Mouse (Mus musculus): ENCODE results near the gene Tgm3.

The Tgm3 gene

DNA sequence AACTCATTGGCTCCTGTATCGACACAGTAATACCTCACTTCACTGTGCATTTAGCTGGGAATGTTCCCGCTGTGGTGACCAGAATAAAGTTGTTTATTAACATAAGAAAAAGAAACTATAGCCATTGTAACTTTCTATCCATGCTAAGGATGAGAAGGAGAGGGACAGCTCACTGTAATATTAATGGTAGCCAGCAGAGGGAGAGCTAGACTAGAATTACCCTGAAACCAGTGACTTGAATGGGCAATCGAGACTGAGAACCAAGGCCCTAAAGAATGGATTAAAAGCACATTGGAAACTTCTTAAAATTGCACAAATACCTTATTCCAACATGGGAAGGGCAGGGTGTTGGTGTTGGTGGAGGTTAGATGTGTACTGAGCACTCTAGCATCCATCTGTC is 56.1 kb downstream of the Tgm3 start:
- no peak for DNase-seq (ENCODE audit: low read depth, low spot score)

DNA sequence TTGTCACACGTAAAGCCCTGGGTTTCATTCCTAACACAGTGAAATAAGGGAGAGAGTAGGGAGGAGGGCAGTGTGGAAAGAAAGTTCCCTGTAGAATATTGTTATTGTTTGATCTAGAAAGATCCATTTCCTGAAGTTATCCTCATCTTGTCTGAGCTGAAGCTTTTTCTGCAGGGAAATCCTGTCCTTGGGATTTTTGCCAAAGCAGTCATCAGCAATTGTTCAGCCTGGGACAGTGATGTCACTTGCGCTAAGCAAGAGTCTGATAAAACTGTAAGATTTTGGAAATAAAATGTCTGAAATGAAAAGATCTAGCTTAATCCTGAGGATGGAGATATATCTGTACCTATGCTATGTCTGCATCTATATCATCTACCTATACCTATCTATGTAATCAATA is 58.2 kb downstream of the Tgm3 start:
- no peak for DNase-seq (ENCODE audit: low read depth, low spot score)

All from skeletal muscle tissue, adult 2 months (tissue).